Comparison of ENCODE assay signal across 14 mouse cellular contexts in genomic region chr2:180500726-180501125, GRCm38 (mm10). TPM values are rescaled to one million over a fixed set of nuclear protein-coding genes. Genes with fewer than 3 reads are reported as not detected.
DNase-seq lines count a peak whose midpoint lies in the region; ATAC-seq and TF ChIP-seq lines count a peak whose summit lies in the region.
"Had no signal": no experiment of that assay in that cellular context is flagged by ENCODE, and none has a peak within 500 bp of the region (broad histone marks: within the 10 kb centered on the region; RNA-seq: fewer than 3 reads in every experiment).

No protein-coding gene starts in this region.

- peaks cover 43% of the 10 kb centered on the region for H3K4me1 ChIP-seq in hindbrain, embryonic 10.5 days (replicated peaks)
- H3K4me1 ChIP-seq in midbrain, postnatal 0 days (ENCODE audit: insufficient read depth, low read length), result 0 out of 2 replicates have a peak, but pooled peaks cover 2% of the 10 kb centered on the region

- no peak for TF ChIP-seq CTCF in midbrain, postnatal 0 days (IDR thresholded peaks at IDR 0.05)

- H3K4me3 ChIP-seq in hindbrain, embryonic 10.5 days, result peak overlapping the region; percentile 52; the same call in 1 of the 2 replicates
- peak overlapping the region; percentile 40; the same call in 1 of the 2 replicates for H3K4me3 ChIP-seq in midbrain, postnatal 0 days (ENCODE audit: low read depth, low read length)

- H3K4me2 ChIP-seq in midbrain, postnatal 0 days (ENCODE audit: low read depth, low read length, poor library complexity, severe bottlenecking), result peak overlapping the region; percentile 75

- peaks cover 91% of the 10 kb centered on the region for H3K27me3 ChIP-seq in hindbrain, embryonic 10.5 days (ENCODE audit: insufficient read depth, poor library complexity, severe bottlenecking)
- H3K27me3 ChIP-seq in midbrain, postnatal 0 days (ENCODE audit: insufficient read depth, low read length), result peaks cover 19% of the 10 kb centered on the region; the same call in 1 of the 2 replicates

- WGBS in hindbrain, embryonic 10.5 days, result 50% methylated on average over 13 of the region's 13 CpGs
- WGBS in midbrain, postnatal 0 days, result 41% methylated on average over 13 of the region's 13 CpGs

- peak; percentile 67 to 68 for DNase-seq in cerebellum, postnatal 14 days
- peak; percentile 81 for DNase-seq in left cerebral cortex, postnatal 4 days
- DNase-seq in left cerebral cortex, postnatal 10 days (ENCODE audit: extremely low spot score in 1 of 2, low spot score in 2 of 2), result no peak
- no peak for DNase-seq in hindbrain, embryonic 10.5 days (ENCODE audit: low spot score)
- DNase-seq in midbrain, postnatal 0 days (ENCODE audit: low spot score), result peak; percentile 57
- DNase-seq in thymus, postnatal 4 days, result no peak
- DNase-seq: cerebellum, adult 2 months; heart, adult 11 months; kidney, postnatal 25 days; spleen, adult 18-20 months had no signal

- no peak for ATAC-seq in cerebellum, adult (ENCODE audit: insufficient number of reproducible peaks, low FRiP score, low TSS enrichment)
- no peak for ATAC-seq in midbrain, postnatal 0 days (ENCODE audit: low FRiP score)
- ATAC-seq in CD4-positive, CD25-positive, alpha-beta regulatory T cell, adult 4 months, result no peak

- no peaks in the 10 kb centered on the region for H3K36me3 ChIP-seq in hindbrain, embryonic 10.5 days
- no peaks in the 10 kb centered on the region for H3K36me3 ChIP-seq in midbrain, postnatal 0 days (ENCODE audit: insufficient read depth, low read length)

- intact Hi-C loops in left cerebral cortex, postnatal 4 days (cut with DNase I), result no loop called here
- intact Hi-C loops in left cerebral cortex, postnatal 10 days (cut with DNase I), result loop anchor here (5.0 kb wide), 1 partner anchor 47 kb away; no protein-coding TSS in a partner anchor

- no peak overlapping the region for H3K9ac ChIP-seq in midbrain, postnatal 0 days (replicated peaks; ENCODE audit: low read length, poor library complexity, severe bottlenecking)

- no peaks in the 10 kb centered on the region for H3K9me3 ChIP-seq in hindbrain, embryonic 10.5 days
- no peaks in the 10 kb centered on the region for H3K9me3 ChIP-seq in midbrain, postnatal 0 days (ENCODE audit: low read length)

- H3K27ac ChIP-seq in hindbrain, embryonic 10.5 days, result no peak overlapping the region
- no peak overlapping the region for H3K27ac ChIP-seq in midbrain, postnatal 0 days (ENCODE audit: low read depth, low read length)

RNA-seq across cellular contexts. Expression of gene Ntsr1, which starts 0.9 kb away (rescaled TPM):
- 10 to 100 TPM; 52.1 to 54.5 TPM for total RNA-seq in left cerebral cortex, postnatal 4 days (2021)
- 10 to 100 TPM; 27.3 to 29.2 TPM for total RNA-seq in left cerebral cortex, postnatal 10 days (2021)
- polyA plus RNA-seq in hindbrain, embryonic 10.5 days (2016; fragmentation: Nextera tagmentation; extraction: Ambion mirVana), result 0.31 and 0.39 TPM in 2 replicates
- total RNA-seq in midbrain, postnatal 0 days (2014; rRNA removed), result 12.6 and 15.2 TPM in 2 replicates
- 4.1 and 4.7 TPM in 2 replicates for polyA plus RNA-seq in midbrain, postnatal 0 days (2015; fragmentation: Nextera tagmentation; extraction: Ambion mirVana)
- polyA plus RNA-seq in CD4-positive, CD25-positive, alpha-beta regulatory T cell, adult 4 months (2017; shearing (Covaris generic)), result not detected
- total RNA-seq: MEL had no signal
- polyA plus RNA-seq: limb, embryonic 11.5 days had no signal

RNA-seq across cellular contexts. Expression of gene Slco4a1, which starts 44.7 kb away (rescaled TPM):
- total RNA-seq in left cerebral cortex, postnatal 4 days (2021), result 1 to 10 TPM; 2.4 to 2.5 TPM
- total RNA-seq in left cerebral cortex, postnatal 10 days (2021), result 1 to 10 TPM; 1.5 TPM
- 7.6 and 8.7 TPM in 2 replicates for polyA plus RNA-seq in hindbrain, embryonic 10.5 days (2016; fragmentation: Nextera tagmentation; extraction: Ambion mirVana)
- 1.5 and 5.1 TPM in 2 replicates for total RNA-seq in midbrain, postnatal 0 days (2014; rRNA removed)
- polyA plus RNA-seq in midbrain, postnatal 0 days (2015; fragmentation: Nextera tagmentation; extraction: Ambion mirVana), result 2.5 and 2.8 TPM in 2 replicates
- 1 to 10 TPM in 1 of 2 experiments, under 1 TPM in 1; 0.31 to 1.1 TPM for polyA plus RNA-seq in CD4-positive, CD25-positive, alpha-beta regulatory T cell, adult 4 months (2017; shearing (Covaris generic))
- total RNA-seq: MEL had no signal

Comparison
In these comparisons a context has a peak if more than half of its experiments do, and no peak if none do; other contexts are left out.
1. DNase-seq: peak in cerebellum, postnatal 14 days (2 of 2), left cerebral cortex, postnatal 4 days (single experiment) and midbrain, postnatal 0 days (single experiment); none in left cerebral cortex, postnatal 10 days (0 of 2), hindbrain, embryonic 10.5 days (single experiment) and thymus, postnatal 4 days (single experiment).